Mouse (Mus musculus): ENCODE measurements at regions not wholly inside any gene's neighbourhood (a gene's known extent, or its start where the extent isn't known, plus 50 kb on each side); places are given as distances from the start of the nearest gene placed in this dataset.

- no peak for ATAC-seq (ENCODE audit: poor library complexity, severe bottlenecking)
Observed at GRCm38 (mm10) chr6:31621023-31621422, 57.2 kb upstream of the Podxl start.

DNA sequence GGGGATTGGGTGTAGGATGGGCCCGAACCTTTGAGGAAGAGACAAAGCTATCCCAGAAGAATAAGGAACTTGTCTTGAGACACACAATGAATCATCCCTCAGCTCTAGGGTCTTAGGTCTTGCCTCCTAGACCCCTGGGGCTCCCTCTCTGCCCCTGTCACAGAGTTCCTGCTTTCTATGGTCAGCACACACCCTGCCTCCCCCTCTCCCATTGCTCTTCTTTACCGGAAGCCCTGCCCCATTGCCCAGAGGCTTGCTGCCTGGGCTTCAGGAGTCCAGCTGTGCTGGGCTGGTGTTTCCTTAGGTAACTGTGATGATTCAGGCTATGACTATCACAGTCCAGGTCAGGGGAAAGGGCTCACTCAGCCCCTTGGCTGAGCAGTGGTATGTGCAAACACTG is 55.1 kb upstream of the Podxl start:
- no peak for ATAC-seq (ENCODE audit: poor library complexity, severe bottlenecking)

- ATAC-seq (ENCODE audit: poor library complexity, severe bottlenecking): no peak
Observed at GRCm38 (mm10) chr6:31617341-31617740, 53.6 kb upstream of the Podxl start.

- no peak for ATAC-seq (ENCODE audit: poor library complexity, severe bottlenecking)
Observed at GRCm38 (mm10) chr6:31615426-31615970, 51.7 kb upstream of the Podxl start.

DNA sequence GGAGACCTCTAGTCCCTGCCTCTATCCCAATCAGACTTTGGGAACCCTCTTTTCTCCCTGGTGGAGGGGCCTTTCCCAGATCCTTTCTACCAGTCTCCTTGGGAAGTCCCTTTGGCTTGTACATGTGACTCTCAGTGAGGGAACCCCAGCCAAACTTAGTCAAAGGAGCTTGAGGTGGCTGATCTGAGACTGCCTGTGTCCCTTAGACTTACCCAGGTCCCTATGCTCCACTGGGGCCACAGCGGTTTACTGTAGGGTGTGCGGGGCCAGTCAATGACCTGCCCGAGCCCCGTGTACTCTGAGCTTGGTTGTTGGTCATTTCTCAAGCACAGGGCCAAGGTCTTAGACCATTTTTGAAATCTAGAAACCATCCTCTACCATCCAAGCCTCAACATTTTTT is 50.8 kb upstream of the Podxl start:
- ATAC-seq (ENCODE audit: poor library complexity, severe bottlenecking): no peak

DNA sequence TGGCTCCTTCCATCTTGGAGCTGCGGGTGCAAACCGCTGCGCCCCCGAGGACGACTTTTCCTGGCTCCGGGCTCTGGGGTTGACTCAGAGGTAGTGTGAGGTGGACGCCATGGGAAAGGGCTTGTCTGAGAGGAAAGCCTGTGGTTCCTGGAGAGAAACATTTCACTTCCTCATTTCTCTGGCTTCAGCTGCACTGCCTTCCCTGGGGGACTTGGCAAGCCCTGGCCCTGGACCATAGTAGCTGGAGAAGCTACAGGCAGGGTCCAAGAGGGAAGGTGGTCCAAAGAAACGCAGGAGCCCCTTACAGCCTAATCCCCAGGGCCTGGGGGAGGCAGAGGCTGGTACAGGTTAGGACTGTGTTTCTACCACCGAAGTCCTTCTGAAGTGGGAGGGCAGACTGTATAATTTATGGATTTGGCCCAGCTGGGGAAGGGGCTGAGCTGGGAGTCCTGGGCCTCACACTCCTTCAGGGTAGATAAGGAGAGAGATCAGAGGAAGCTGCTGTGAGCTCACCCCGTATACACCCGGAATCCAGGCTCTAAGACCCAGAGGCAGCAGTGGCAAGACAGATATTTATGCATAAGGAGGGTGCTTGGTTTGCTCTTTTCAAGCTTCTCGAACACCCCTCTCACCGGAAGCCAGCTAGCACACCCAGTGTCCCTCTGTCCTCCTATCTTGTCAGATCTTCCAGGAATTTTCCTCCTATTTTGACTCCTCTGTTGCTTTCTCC is 50.0 kb upstream of the Podxl start:
- peak; percentile 64 for ATAC-seq (ENCODE audit: poor library complexity, severe bottlenecking)
